Mouse (Mus musculus): Measurements from ENCODE around the gene Nab2. TPM values are rescaled to one million over a fixed set of nuclear protein-coding genes. Genes with fewer than 3 reads are reported as not detected.
A peak's percentile ranks its signal among the peaks of the same experiment; 100 is the strongest.

Gene Nab2
- 29.1 and 36.1 TPM in 2 replicates for total RNA-seq (2012; rRNA removed)
- polyA plus RNA-seq (2012; ENCODE audit: insufficient read depth in 1 of 2, insufficient read length in 2 of 2, low read depth in 1 of 2, low replicate concordance in 2 of 2, missing spikeins in 1 of 2), result 10 to 100 TPM in 1 of 2 experiments, not detected in 1; 37.1 TPM

- peak; percentile 88 for DNase-seq (ENCODE audit: low read depth, low spot score)
- no peaks in the 10 kb centered on the region for H3K9me3 ChIP-seq (replicated peaks; ENCODE audit: insufficient read depth, low read length)
- no peaks in the 10 kb centered on the region for H3K27me3 ChIP-seq (ENCODE audit: control insufficient read depth in 1 of 2, insufficient read depth in 2 of 2, low read length in 2 of 2)
- peak within 1 kb of the TSS; percentile 91 for H3K9ac ChIP-seq (ENCODE audit: control insufficient read depth, low read depth, low read length, poor library complexity, severe bottlenecking)
- H3K79me2 ChIP-seq (ENCODE audit: control insufficient read depth, insufficient read depth, low read length, poor library complexity), result peaks cover 22% of the 10 kb centered on the region
- H3K4me3 ChIP-seq (ENCODE audit: control insufficient read depth in 1 of 2, insufficient read depth in 1 of 2, low read depth in 2 of 2, low read length in 2 of 2), result peak within 1 kb of the TSS; percentile 72 to 94
- H3K4me1 ChIP-seq (ENCODE audit: control insufficient read depth in 1 of 2, insufficient read depth in 2 of 2, low read length in 2 of 2), result peaks cover 6 to 38% of the 10 kb centered on the region in 2 experiments
- peaks cover 0 to 29% of the 10 kb centered on the region in 2 experiments; a peak in 2 of 4 replicates for H3K36me3 ChIP-seq (ENCODE audit: control insufficient read depth in 1 of 2, insufficient read depth in 2 of 2, low read length in 2 of 2)
- H3K27ac ChIP-seq (ENCODE audit: control insufficient read depth, low read depth, low read length), result peak within 1 kb of the TSS; percentile 98
- TF ChIP-seq MYB (IDR thresholded peaks at IDR 0.05; ENCODE audit: low read depth, low read length) (peak; percentile 71), ZNF384 (IDR thresholded peaks at IDR 0.05; ENCODE audit: low read depth, low read length) (peak; percentile 65), MAZ (IDR thresholded peaks at IDR 0.05; ENCODE audit: low read depth, low read length) (peak; percentile 58), UBTF (IDR thresholded peaks at IDR 0.05; ENCODE audit: borderline replicate concordance, insufficient read depth, low read depth, low read length) (no peak), NRF1 (IDR thresholded peaks at IDR 0.05; ENCODE audit: insufficient read depth, low read depth, low read length, poor library complexity, severe bottlenecking) (no peak), MEF2A (IDR thresholded peaks at IDR 0.05; ENCODE audit: extremely low read depth, insufficient replicate concordance, low read depth, low read length, poor library complexity, severe bottlenecking) (no peak; the same call in 1 of the 2 replicates), USF1 (IDR thresholded peaks at IDR 0.05; ENCODE audit: low read depth, low read length) (no peak), GATA1 (IDR thresholded peaks at IDR 0.05; ENCODE audit: low read depth, low read length) (no peak), TBP (IDR thresholded peaks at IDR 0.05; ENCODE audit: low read depth, low read length) (peak; percentile 46; the same call in 1 of the 2 replicates), MAFK (IDR thresholded peaks at IDR 0.05; ENCODE audit: borderline replicate concordance, low read depth, low read length) (peak; percentile 11; the same call in 1 of the 2 replicates), ELF1 (IDR thresholded peaks at IDR 0.05; ENCODE audit: low read depth, low read length) (no peak), ZMIZ1 (IDR thresholded peaks at IDR 0.05; ENCODE audit: low read depth, low read length) (no peak), NELFE (IDR thresholded peaks at IDR 0.05; ENCODE audit: low read depth, low read length) (peak; percentile 9; the same call in 1 of the 2 replicates), USF2 (IDR thresholded peaks at IDR 0.05; ENCODE audit: borderline replicate concordance in 1 of 2, insufficient read depth in 1 of 2, low read depth in 1 of 2, low read length in 2 of 2) (no peak), SIN3A (IDR thresholded peaks at IDR 0.05; ENCODE audit: low read length) (peak; percentile 78), RCOR1 (IDR thresholded peaks at IDR 0.05; ENCODE audit: low read depth, low read length) (peak; percentile 30; the same call in 1 of the 2 replicates), MXI1 (IDR thresholded peaks at IDR 0.05; ENCODE audit: low read depth, low read length) (no peak; the same call in 1 of the 2 replicates), ZKSCAN1 (IDR thresholded peaks at IDR 0.05; ENCODE audit: low read depth, low read length) (no peak), POLR2AphosphoS5 (IDR thresholded peaks at IDR 0.05; ENCODE audit: borderline replicate concordance, low read depth, low read length) (no peak), BHLHE40 (IDR thresholded peaks at IDR 0.05; ENCODE audit: borderline replicate concordance, low read depth, low read length) (peak; percentile 49; the same call in 1 of the 2 replicates), TAL1 (IDR thresholded peaks at IDR 0.05; ENCODE audit: low read length) (no peak), MAX (IDR thresholded peaks at IDR 0.05; ENCODE audit: low read length) (no peak), POLR2A (IDR thresholded peaks at IDR 0.05; ENCODE audit: control insufficient read depth in 1 of 2, insufficient read depth in 1 of 2, low read depth in 1 of 2, low read length in 2 of 2, poor library complexity in 1 of 2) (peak in 1 of 2 experiments; percentile 44; a peak in 3 of 4 replicates), MYC (IDR thresholded peaks at IDR 0.05; ENCODE audit: low read depth, low read length) (no peak), HCFC1 (IDR thresholded peaks at IDR 0.05; ENCODE audit: low read depth, low read length) (peak; percentile 28; the same call in 1 of the 2 replicates), CHD2 (IDR thresholded peaks at IDR 0.05; ENCODE audit: low read length) (no peak; the same call in 1 of the 2 replicates), KAT2A (conservative IDR thresholded peaks at IDR 0.05; ENCODE audit: low read depth, low read length) (no peak), TCF12 (IDR thresholded peaks at IDR 0.05; ENCODE audit: low read depth, low read length) (peak; percentile 44), GABPA (IDR thresholded peaks at IDR 0.05; ENCODE audit: low read depth, low read length) (no peak), SMC3 (IDR thresholded peaks at IDR 0.05; ENCODE audit: low read depth, low read length) (no peak), RAD21 (IDR thresholded peaks at IDR 0.05; ENCODE audit: low read depth, low read length) (no peak), CHD1 (IDR thresholded peaks at IDR 0.05; ENCODE audit: low read depth, low read length) (no peak), POLR2AphosphoS2 (IDR thresholded peaks at IDR 0.05; ENCODE audit: low read length) (no peak; the same call in 1 of the 2 replicates)
These were observed at the start of gene Nab2 for GRCm38 (mm10) chr10:127668093-127669050. Gene Nab2 (minus strand): TSS chr10:127668568.
